Mouse (Mus musculus) CH12.LX (cell line): Measurements from ENCODE around the gene Ampd3.

Source experiments
- CHD2 ChIP-seq: IDR thresholded peaks from 2 replicates; pipeline ENCODE4 v1.6.1; 2011; ENCODE audit warnings: low read length, improper control_type of control experiment
- ELF1 ChIP-seq: IDR thresholded peaks from 2 replicates; pipeline ENCODE4 v1.6.1; 2014; ENCODE audit warnings: low read depth, mild to moderate bottlenecking, inconsistent platforms, low read length, improper control_type of control experiment

DNA sequence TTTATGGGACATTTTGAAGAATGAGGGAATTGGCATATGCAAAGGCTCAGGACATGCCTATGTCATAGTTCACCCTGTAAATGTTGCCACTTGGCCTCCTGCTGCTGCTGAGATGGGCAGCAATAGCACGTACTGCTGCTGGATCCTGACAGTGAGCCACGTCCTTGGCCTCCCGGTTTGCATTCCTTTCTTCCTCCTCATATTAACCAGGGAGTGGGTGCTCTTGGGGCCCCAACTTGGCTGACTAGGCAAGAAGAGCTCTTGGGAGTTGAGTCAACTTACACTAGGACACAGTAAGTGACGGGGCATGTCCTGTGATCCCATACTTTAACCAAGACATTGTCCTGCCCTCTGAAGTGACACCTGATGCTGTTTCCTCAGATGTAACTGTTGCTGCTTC, 12.5 kb downstream of the Ampd3 start:
- TF ChIP-seq CHD2 (no peak), ELF1 (no peak)
